Mouse (Mus musculus): Measurements from ENCODE around the gene Usp6nl. TPM values are rescaled to one million over a fixed set of nuclear protein-coding genes. Genes with fewer than 3 reads are reported as not detected.

Gene Usp6nl
- polyA plus RNA-seq, 1 experiment from 2014 or later: 4.5 TPM

DNA sequence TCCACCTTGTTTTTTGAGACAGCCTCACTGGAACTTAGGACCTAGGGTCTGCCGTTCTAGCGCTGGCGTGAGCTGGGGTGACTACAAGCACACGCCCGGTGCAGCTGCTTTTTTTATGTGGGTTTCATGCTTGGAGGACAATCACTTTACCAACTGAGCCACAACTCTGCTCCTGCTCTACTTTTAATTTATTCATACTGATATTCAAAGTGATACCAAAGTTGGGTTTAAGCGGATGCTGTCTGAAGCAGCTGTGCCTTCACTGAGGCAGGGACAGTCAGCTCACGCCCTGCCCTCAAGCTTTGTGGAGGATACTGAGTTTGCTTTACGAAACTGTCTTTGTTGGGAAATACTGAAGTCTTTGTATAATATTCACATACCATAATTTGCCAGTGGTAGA lies 53.6 kb downstream of the Usp6nl start:
- no peak overlapping the region for H3K9ac ChIP-seq (ENCODE audit: low read length)
- no peak for ATAC-seq (replicated peaks; ENCODE audit: extremely low read depth, insufficient read depth, low FRiP score)
- WGBS: 83% methylated on average over 8 of the region's 8 CpGs
- peaks cover 17% of the 10 kb centered on the region for H3K4me1 ChIP-seq (ENCODE audit: control insufficient read depth, insufficient read depth, low read length)
- H3K27me3 ChIP-seq (ENCODE audit: control insufficient read depth, insufficient read depth, low read length): no peaks in the 10 kb centered on the region
- no peaks in the 10 kb centered on the region for H3K9me3 ChIP-seq (replicated peaks; ENCODE audit: control insufficient read depth, low read length)
- H3K4me2 ChIP-seq (ENCODE audit: low read depth, low read length): no peak overlapping the region
- H3K4me3 ChIP-seq (ENCODE audit: low read length): no peak overlapping the region
- H3K36me3 ChIP-seq (ENCODE audit: control insufficient read depth, insufficient read depth): no peaks in the 10 kb centered on the region
- H3K27ac ChIP-seq (ENCODE audit: low read length): no peak overlapping the region

DNA sequence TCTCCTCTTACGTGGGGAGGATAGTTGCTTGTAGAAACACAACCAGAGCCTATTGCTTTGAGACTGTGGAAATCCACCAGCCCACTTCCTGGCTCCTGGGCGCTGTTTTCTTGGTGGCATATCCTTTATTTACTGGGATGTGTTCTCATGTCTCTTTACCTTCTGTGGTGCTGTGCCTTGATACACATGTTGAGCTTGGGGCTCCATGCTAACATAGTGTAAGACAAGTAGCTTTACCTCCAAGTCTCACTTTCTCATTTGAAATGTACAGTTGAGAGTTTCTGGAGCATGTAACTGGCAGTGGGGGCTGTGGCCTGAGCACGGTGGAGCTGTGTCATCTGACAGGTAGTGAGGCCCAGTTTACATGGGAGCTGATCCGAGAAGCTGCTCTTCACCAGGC lies 54.5 kb downstream of the Usp6nl start:
- H3K4me1 ChIP-seq (ENCODE audit: control insufficient read depth, insufficient read depth, low read length): peaks cover 17% of the 10 kb centered on the region
- no peak overlapping the region for H3K4me2 ChIP-seq (ENCODE audit: low read depth, low read length)
- 69% methylated on average over 4 of the region's 4 CpGs for WGBS
- no peak for ATAC-seq (replicated peaks; ENCODE audit: extremely low read depth, insufficient read depth, low FRiP score)
- H3K4me3 ChIP-seq (ENCODE audit: low read length): no peak overlapping the region
- H3K36me3 ChIP-seq (ENCODE audit: control insufficient read depth, insufficient read depth): no peaks in the 10 kb centered on the region
- H3K27ac ChIP-seq (ENCODE audit: low read length): no peak overlapping the region
- H3K9me3 ChIP-seq (replicated peaks; ENCODE audit: control insufficient read depth, low read length): no peaks in the 10 kb centered on the region
- H3K9ac ChIP-seq (ENCODE audit: low read length): no peak overlapping the region
- H3K27me3 ChIP-seq (ENCODE audit: control insufficient read depth, insufficient read depth, low read length): no peaks in the 10 kb centered on the region

DNA sequence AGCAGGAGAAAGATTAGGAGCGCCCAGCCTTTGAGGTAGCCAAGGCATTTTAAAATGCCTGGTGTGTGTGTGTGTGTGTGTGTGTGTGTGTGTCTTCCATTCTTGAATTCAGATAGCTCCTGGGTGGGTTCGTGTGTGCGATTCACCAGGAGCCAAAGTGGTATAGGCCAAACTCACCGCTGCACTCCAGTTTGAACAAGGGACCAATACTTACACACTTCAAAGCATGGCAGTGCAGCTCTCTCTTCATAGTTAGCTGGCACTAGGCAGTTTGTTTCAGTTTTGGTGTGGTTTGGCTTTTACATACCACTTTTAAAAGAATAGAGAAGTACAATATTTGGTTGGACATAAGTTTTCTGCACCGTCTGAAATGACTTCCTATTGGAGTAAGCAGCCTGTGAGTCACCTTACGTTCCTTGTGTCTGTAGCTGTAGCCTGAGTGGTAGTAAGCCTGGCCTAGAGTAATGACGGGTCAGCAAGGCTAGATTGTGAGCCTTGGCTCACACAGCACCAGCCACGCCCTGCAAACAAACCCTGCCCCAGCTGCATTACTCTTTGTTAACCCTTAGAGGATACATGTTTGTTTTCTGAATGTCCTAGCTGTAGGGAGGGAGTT lies 56.2 kb downstream of the Usp6nl start:
- Histone ChIP-seq H3K36me3 (ENCODE audit: control insufficient read depth, insufficient read depth) (no peaks in the 10 kb centered on the region), H3K27me3 (ENCODE audit: control insufficient read depth, insufficient read depth, low read length) (no peaks in the 10 kb centered on the region), H3K9me3 (replicated peaks; ENCODE audit: control insufficient read depth, low read length) (no peaks in the 10 kb centered on the region), H3K9ac (ENCODE audit: low read length) (no peak overlapping the region), H3K4me3 (ENCODE audit: low read length) (no peak overlapping the region), H3K4me1 (ENCODE audit: control insufficient read depth, insufficient read depth, low read length) (peaks cover 17% of the 10 kb centered on the region), H3K27ac (ENCODE audit: low read length) (0 out of 2 replicates have a peak overlapping the region, but pooled peaks have one; percentile 14), H3K4me2 (ENCODE audit: low read depth, low read length) (no peak overlapping the region)
- peak; percentile 49; the same call in 1 of the 2 replicates for ATAC-seq (replicated peaks; ENCODE audit: extremely low read depth, insufficient read depth, low FRiP score)
- WGBS: 52% methylated on average over 8 of the region's 8 CpGs

DNA sequence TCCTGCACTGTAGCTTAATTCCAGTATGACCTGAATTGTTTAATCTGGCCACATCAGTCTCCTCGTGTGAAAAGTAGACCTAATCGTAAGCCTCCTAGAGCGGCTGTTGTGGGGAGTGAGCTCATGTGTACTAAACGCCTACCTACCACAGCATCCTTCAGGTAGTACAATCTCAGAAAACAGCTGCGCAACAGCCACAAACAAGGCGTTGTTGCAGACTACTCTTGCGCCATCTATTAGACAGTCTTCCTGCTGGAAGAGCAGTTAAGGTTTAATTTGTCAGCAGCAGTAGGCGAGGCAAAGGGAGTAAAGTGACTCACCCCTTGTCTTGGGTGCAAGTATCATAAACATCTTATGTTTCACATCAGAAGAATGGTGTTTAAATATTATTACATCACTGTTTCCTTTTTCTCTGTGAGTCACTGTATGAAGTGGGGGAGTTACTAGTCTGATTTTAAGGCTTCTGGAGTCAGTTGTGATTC lies 57.3 kb downstream of the Usp6nl start:
- 75% methylated on average over 8 of the region's 8 CpGs for WGBS
- Histone ChIP-seq H3K4me3 (ENCODE audit: low read length) (no peak overlapping the region), H3K27ac (ENCODE audit: low read length) (no peak overlapping the region), H3K4me1 (ENCODE audit: control insufficient read depth, insufficient read depth, low read length) (peaks cover 17% of the 10 kb centered on the region), H3K4me2 (ENCODE audit: low read depth, low read length) (no peak overlapping the region), H3K36me3 (ENCODE audit: control insufficient read depth, insufficient read depth) (no peaks in the 10 kb centered on the region), H3K9ac (ENCODE audit: low read length) (no peak overlapping the region), H3K9me3 (replicated peaks; ENCODE audit: control insufficient read depth, low read length) (no peaks in the 10 kb centered on the region), H3K27me3 (ENCODE audit: control insufficient read depth, insufficient read depth, low read length) (no peaks in the 10 kb centered on the region)
- ATAC-seq (replicated peaks; ENCODE audit: extremely low read depth, insufficient read depth, low FRiP score): no peak

DNA sequence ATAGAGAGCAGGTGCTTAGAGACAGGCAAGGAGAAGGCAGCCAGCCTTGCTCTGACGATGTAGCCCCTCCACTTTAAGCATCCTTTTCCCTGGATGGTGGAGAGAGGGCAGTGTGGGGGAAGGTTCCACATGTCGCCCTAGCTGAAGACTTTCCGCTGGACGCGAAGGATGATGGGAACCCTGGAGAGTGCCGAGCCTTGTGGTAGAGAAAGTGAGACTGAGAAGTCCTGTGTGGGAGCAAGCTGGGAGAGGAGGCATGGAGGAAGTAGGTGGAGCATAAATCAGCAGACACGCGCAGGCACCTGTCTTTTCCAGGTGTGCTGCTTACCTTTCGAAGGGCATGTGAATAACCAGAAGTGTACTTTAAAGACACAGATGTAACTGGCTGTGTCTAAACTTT lies 57.9 kb downstream of the Usp6nl start:
- ATAC-seq (replicated peaks; ENCODE audit: extremely low read depth, insufficient read depth, low FRiP score): no peak
- WGBS: 74% methylated on average over 9 of the region's 9 CpGs
- Histone ChIP-seq H3K27me3 (ENCODE audit: control insufficient read depth, insufficient read depth, low read length) (no peaks in the 10 kb centered on the region), H3K4me1 (ENCODE audit: control insufficient read depth, insufficient read depth, low read length) (peaks cover 17% of the 10 kb centered on the region), H3K27ac (ENCODE audit: low read length) (no peak overlapping the region), H3K9ac (ENCODE audit: low read length) (no peak overlapping the region), H3K4me3 (ENCODE audit: low read length) (no peak overlapping the region), H3K4me2 (ENCODE audit: low read depth, low read length) (no peak overlapping the region), H3K36me3 (ENCODE audit: control insufficient read depth, insufficient read depth) (no peaks in the 10 kb centered on the region), H3K9me3 (replicated peaks; ENCODE audit: control insufficient read depth, low read length) (no peaks in the 10 kb centered on the region)

DNA sequence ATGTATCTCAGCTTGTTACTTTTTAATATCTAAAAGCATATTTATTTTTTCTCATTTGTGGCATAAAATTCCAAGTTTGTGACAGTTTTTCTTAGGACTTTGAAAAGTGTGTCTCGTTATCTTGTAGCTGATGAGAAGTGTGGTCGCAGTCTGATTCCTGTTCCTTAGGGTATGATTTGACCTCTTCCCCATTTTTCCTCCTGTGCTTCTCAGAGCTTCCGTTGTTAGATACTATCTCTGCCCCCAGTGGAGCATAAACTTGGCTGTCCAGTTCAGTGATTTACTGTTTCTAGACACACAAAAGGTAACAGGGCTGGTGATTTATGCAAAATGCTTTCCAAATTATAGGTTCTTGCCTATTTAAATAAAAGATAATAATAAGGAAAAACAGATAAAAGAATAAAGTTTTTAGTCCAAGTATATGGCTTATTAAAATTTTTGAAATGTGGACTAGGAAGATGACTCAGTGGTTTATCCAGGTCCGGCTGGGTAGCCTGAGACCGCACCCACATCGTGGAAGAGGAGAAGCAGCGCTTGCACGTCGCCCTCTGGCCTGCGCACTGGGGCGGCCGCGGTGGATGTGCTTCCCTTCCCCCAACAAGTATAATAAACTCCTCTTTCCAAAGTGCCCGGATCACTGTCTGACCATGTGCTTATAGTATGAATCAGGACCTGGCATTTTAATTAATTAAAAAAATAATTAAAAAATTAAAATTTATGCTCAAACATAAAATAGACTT lies 62.1 kb downstream of the Usp6nl start:
- Histone ChIP-seq H3K27ac (ENCODE audit: low read length) (no peak overlapping the region), H3K4me2 (ENCODE audit: low read depth, low read length) (no peak overlapping the region), H3K27me3 (ENCODE audit: control insufficient read depth, insufficient read depth, low read length) (no peaks in the 10 kb centered on the region), H3K9me3 (replicated peaks; ENCODE audit: control insufficient read depth, low read length) (no peaks in the 10 kb centered on the region), H3K4me3 (ENCODE audit: low read length) (no peak overlapping the region), H3K36me3 (ENCODE audit: control insufficient read depth, insufficient read depth) (no peaks in the 10 kb centered on the region), H3K9ac (ENCODE audit: low read length) (no peak overlapping the region), H3K4me1 (ENCODE audit: control insufficient read depth, insufficient read depth, low read length) (peaks cover 4% of the 10 kb centered on the region; the same call in 1 of the 2 replicates)
- 78% methylated on average over 14 of the region's 14 CpGs for WGBS
- no peak for ATAC-seq (replicated peaks; ENCODE audit: extremely low read depth, insufficient read depth, low FRiP score)

DNA sequence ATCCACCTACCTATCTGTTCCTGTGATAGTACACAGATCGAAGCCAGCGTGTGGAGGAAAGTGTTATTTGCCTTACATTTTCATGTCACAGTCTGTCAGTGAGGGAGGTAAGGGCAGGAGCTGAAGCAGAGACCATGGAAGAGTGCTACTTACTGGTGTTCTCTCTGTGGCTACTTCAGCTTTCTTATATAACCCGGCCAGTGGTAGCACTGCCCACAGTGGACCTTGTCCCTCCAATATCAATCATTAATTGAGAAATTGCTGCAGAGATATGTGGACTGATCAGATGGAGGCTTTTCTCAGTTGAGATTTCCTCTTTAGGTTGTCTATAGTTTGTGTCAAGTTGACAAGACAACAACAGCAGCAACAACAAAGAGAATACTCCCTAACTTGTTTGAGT lies 66.7 kb downstream of the Usp6nl start:
- Histone ChIP-seq H3K27ac (ENCODE audit: low read length) (no peak overlapping the region), H3K9me3 (replicated peaks; ENCODE audit: control insufficient read depth, low read length) (no peaks in the 10 kb centered on the region), H3K4me3 (ENCODE audit: low read length) (no peak overlapping the region), H3K4me2 (ENCODE audit: low read depth, low read length) (no peak overlapping the region), H3K27me3 (ENCODE audit: control insufficient read depth, insufficient read depth, low read length) (no peaks in the 10 kb centered on the region), H3K36me3 (ENCODE audit: control insufficient read depth, insufficient read depth) (0 out of 2 replicates have a peak, but pooled peaks cover 3% of the 10 kb centered on the region), H3K9ac (ENCODE audit: low read length) (no peak overlapping the region), H3K4me1 (ENCODE audit: control insufficient read depth, insufficient read depth, low read length) (peaks cover 5% of the 10 kb centered on the region)
- 80% methylated on average over 3 of the region's 3 CpGs for WGBS
- ATAC-seq (replicated peaks; ENCODE audit: extremely low read depth, insufficient read depth, low FRiP score): no peak

DNA sequence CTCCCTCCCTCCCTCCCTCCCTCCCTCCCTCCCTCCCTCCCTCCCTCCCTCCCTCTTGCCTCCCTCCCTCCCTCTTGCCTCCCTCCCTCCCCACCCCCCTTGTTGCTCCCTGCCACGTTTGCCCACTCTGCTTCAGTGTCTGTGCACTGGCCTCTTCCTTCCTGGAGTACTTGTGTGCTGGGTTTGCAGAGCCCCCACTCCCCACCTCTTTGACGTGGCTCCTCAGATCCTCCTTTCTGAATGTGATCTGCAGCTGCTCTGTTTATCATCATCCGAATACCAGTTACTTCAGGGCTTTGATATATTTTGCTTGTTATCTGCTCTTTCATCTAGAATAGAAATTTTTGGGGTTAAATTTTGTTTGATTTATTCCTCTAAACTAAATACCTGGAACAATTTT lies 68.8 kb downstream of the Usp6nl start:
- Histone ChIP-seq H3K27ac (ENCODE audit: low read length) (no peak overlapping the region), H3K4me3 (ENCODE audit: low read length) (no peak overlapping the region), H3K27me3 (ENCODE audit: control insufficient read depth, insufficient read depth, low read length) (no peaks in the 10 kb centered on the region), H3K36me3 (ENCODE audit: control insufficient read depth, insufficient read depth) (0 out of 2 replicates have a peak, but pooled peaks cover 3% of the 10 kb centered on the region), H3K4me2 (ENCODE audit: low read depth, low read length) (no peak overlapping the region), H3K9ac (ENCODE audit: low read length) (no peak overlapping the region), H3K9me3 (replicated peaks; ENCODE audit: control insufficient read depth, low read length) (no peaks in the 10 kb centered on the region), H3K4me1 (ENCODE audit: control insufficient read depth, insufficient read depth, low read length) (peaks cover 13% of the 10 kb centered on the region)
- ATAC-seq (replicated peaks; ENCODE audit: extremely low read depth, insufficient read depth, low FRiP score): no peak
- WGBS: 30% methylated on average over 3 of the region's 3 CpGs

DNA sequence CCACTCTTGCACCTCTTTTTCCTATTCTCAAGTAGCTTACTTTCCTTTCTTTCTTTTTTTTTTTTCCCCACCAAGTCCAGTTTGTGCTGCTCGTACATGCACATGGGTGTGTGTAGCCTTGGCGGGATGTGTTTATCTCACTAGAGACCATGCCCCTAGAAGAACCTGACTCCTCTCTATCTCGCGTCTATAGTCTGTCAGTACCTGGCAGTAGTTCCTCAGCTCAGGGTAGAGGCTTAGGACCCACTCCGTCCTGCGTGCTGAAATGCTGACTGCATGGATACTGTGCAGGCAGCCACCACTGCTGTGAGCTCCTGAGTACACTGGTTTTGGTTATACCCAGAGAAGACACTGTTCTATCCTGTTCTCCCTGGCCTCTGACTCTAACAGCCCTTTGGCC lies 69.5 kb downstream of the Usp6nl start:
- H3K27ac ChIP-seq (ENCODE audit: low read length): no peak overlapping the region
- H3K4me3 ChIP-seq (ENCODE audit: low read length): no peak overlapping the region
- WGBS: 71% methylated on average over 6 of the region's 6 CpGs
- H3K27me3 ChIP-seq (ENCODE audit: control insufficient read depth, insufficient read depth, low read length): no peaks in the 10 kb centered on the region
- H3K4me1 ChIP-seq (ENCODE audit: control insufficient read depth, insufficient read depth, low read length): peaks cover 18% of the 10 kb centered on the region
- no peaks in the 10 kb centered on the region for H3K9me3 ChIP-seq (replicated peaks; ENCODE audit: control insufficient read depth, low read length)
- no peak for ATAC-seq (replicated peaks; ENCODE audit: extremely low read depth, insufficient read depth, low FRiP score)
- H3K4me2 ChIP-seq (ENCODE audit: low read depth, low read length): no peak overlapping the region
- 0 out of 2 replicates have a peak, but pooled peaks cover 3% of the 10 kb centered on the region for H3K36me3 ChIP-seq (ENCODE audit: control insufficient read depth, insufficient read depth)
- H3K9ac ChIP-seq (ENCODE audit: low read length): no peak overlapping the region
